Mouse (Mus musculus) spleen, adult 2 months (tissue): ENCODE results near the gene Lrrn2.

Experiments used
- CTCF ChIP-seq: fragments of 200-500 bp; IDR thresholded peaks from 2 replicates; pipeline ENCODE4 v1.5.1; 2011; ENCODE audit warnings: mild to moderate bottlenecking, inconsistent platforms; ENCODE audit not compliant: insufficient read depth, insufficient read length, insufficient replicate concordance; ENCODE audit errors: extremely low read depth
- POLR2A ChIP-seq: fragments of 200-500 bp; IDR thresholded peaks from 2 replicates; pipeline ENCODE4 v1.6.1; 2011; ENCODE audit warnings: low read depth, low read length, inconsistent platforms

DNA sequence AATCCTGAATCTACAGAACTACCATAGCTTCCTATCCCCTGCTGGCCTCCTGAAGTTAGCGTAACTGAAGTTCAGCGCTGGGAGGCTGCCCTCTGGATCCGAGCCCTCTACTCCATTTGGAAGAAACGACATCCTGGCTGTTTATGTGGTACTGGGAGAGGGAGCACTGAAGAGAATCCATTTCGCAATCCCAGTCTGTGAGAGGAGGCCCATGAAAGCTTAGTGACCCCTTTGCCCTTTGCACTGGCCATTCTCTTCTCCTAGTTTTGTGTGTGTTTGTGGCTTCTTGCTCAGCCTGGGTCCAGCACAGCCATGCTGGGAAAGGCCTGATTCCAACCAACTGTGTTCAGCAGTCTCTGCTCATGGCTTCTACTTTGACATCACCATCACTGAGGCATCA lies 76.7 kb downstream of the Lrrn2 start:
- TF ChIP-seq CTCF (no peak), POLR2A (no peak)
